Mouse (Mus musculus) lung, postnatal 0 days (tissue): ENCODE results near the gene Baiap2l1.
"Not testable (repeated sequence)": the region's sequence is repeated elsewhere in the genome, so short reads cannot be mapped to it uniquely, and the experiment has no call there.

ENCODE experiments used
- CTCF ChIP-seq: IDR thresholded peaks from 2 replicates; pipeline ENCODE4 v1.5.1; 2016; ENCODE audit warnings: antibody characterized with exemption, mild to moderate bottlenecking
- EP300 ChIP-seq: IDR thresholded peaks from 2 replicates; pipeline ENCODE4 v1.6.1; 2016; ENCODE audit warnings: antibody characterized with exemption, mild to moderate bottlenecking, control low read depth

DNA sequence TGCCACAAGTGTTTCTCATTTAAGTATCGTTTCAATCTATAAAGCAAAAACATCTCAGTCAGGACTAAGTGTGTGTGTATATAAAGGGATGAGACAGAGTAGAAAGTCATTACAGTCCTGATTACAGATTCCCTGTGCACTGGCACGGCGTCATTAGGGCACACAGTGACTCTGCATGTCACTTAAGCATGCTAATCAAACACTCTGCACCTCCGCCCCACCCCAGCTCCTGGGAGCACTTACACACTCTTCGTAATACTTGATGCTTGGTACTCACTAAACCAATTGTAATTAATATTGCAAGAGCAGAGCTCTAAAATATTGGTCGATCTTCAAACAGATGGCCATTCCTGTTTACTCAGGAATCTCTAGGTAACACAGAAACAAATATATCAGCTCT, 22.6 kb downstream of the Baiap2l1 start:
- not testable (repeated sequence) for TF ChIP-seq CTCF
- TF ChIP-seq EP300, result 0 out of 2 replicates have a peak, but pooled peaks have one; percentile 8
